Mouse (Mus musculus) limb, embryonic 11.5 days (tissue): ENCODE measurements at regions not wholly inside any gene's neighbourhood (a gene's known extent, or its start where the extent isn't known, plus 50 kb on each side); places are given as distances from the start of the nearest gene placed in this dataset.

Source experiments
- ATAC-seq: fragments of 200-750 bp; cut with Nextera tagmentation; 2 replicates; pipeline ENCODE4 v1.8.0; 2017; ENCODE audit warnings: low read depth; ENCODE audit not compliant: insufficient number of reproducible peaks, low FRiP score, low TSS enrichment
- DNase-seq: peaks from one replicate; pipeline ENCODE4 v3.0.0-alpha.2; 2015; ENCODE audit warnings: low spot score
- H3K27ac ChIP-seq: fragments of 300-500 bp; sonication (generic); replicated peaks from 2 replicates; pipeline ENCODE4 v1.5.1; 2014; ENCODE audit warnings: low read depth, mild to moderate bottlenecking, low read length
- H3K27me3 ChIP-seq: fragments of 300-500 bp; sonication (generic); 2 replicates; pipeline ENCODE4 v1.6.1; 2014; ENCODE audit warnings: mild to moderate bottlenecking, low read length, mixed read lengths; ENCODE audit not compliant: control insufficient read depth, insufficient read depth
- H3K36me3 ChIP-seq: fragments of 300-500 bp; sonication (generic); 2 replicates; pipeline ENCODE4 v1.6.1; 2014; ENCODE audit warnings: mild to moderate bottlenecking, low read length, moderate library complexity, mixed read lengths; ENCODE audit not compliant: control insufficient read depth, insufficient read depth
- H3K4me1 ChIP-seq: fragments of 300-500 bp; sonication (generic); 2 replicates; pipeline ENCODE4 v1.6.1; 2014; ENCODE audit warnings: low read length, mixed read lengths; ENCODE audit not compliant: control insufficient read depth, insufficient read depth
- H3K4me2 ChIP-seq: fragments of 300-500 bp; sonication (generic); 2 replicates; pipeline ENCODE4 v1.6.1; 2014; ENCODE audit warnings: low read depth, mild to moderate bottlenecking, moderate library complexity; ENCODE audit not compliant: severe bottlenecking
- H3K4me3 ChIP-seq: fragments of 300-500 bp; sonication (generic); 2 replicates; pipeline ENCODE4 v1.5.1; 2014; ENCODE audit warnings: low read depth, low read length
- H3K9ac ChIP-seq: fragments of 300-500 bp; sonication (generic); 2 replicates; pipeline ENCODE4 v1.6.1; 2014; ENCODE audit warnings: mild to moderate bottlenecking, low read length
- H3K9me3 ChIP-seq: fragments of 300-500 bp; sonication (generic); 2 replicates; pipeline ENCODE4 v1.6.1; 2016; ENCODE audit warnings: low read length; ENCODE audit not compliant: control insufficient read depth
- whole genome bisulfite sequencing: fragments of 180-500 bp; shearing (Covaris S2); extraction: QIAGEN DNeasy Blood & Tissue Kit; methylation state at CpG from one replicate; pipeline ENCODE4 v1.1.7; 2014; 5-methylcytosine and 5-hydroxymethylcytosine counted together

GRCm38 (mm10) chr2:123349625-123350346 lies 584.7 kb downstream of the Sqor start:
- 91% methylated on average over 10 of the region's 10 CpGs for WGBS
- Histone ChIP-seq H3K4me3 (no peak overlapping the region), H3K9ac (no peak overlapping the region), H3K36me3 (no peaks in the 10 kb centered on the region), H3K4me1 (no peaks in the 10 kb centered on the region), H3K9me3 (no peaks in the 10 kb centered on the region), H3K4me2 (no peak overlapping the region), H3K27me3 (no peaks in the 10 kb centered on the region), H3K27ac (no peak overlapping the region)
- ATAC-seq (no peak), DNase-seq (no peak)

GRCm38 (mm10) chr2:123364204-123364603 lies 599.2 kb downstream of the Sqor start:
- no peaks in the 10 kb centered on the region for H3K4me1 ChIP-seq
- no peak for ATAC-seq
- DNase-seq: no peak
- no peaks in the 10 kb centered on the region for H3K9me3 ChIP-seq
- no peak overlapping the region for H3K4me3 ChIP-seq
- H3K36me3 ChIP-seq: no peaks in the 10 kb centered on the region
- no peak overlapping the region for H3K9ac ChIP-seq
- H3K27ac ChIP-seq: no peak overlapping the region
- no peak overlapping the region for H3K4me2 ChIP-seq
- H3K27me3 ChIP-seq: no peaks in the 10 kb centered on the region

- H3K4me1 ChIP-seq: no peaks in the 10 kb centered on the region
- no peak for DNase-seq
- no peaks in the 10 kb centered on the region for H3K36me3 ChIP-seq
- H3K9me3 ChIP-seq: no peaks in the 10 kb centered on the region
- H3K27ac ChIP-seq: no peak overlapping the region
- no peak overlapping the region for H3K9ac ChIP-seq
- H3K4me3 ChIP-seq: no peak overlapping the region
- no peaks in the 10 kb centered on the region for H3K27me3 ChIP-seq
- ATAC-seq: no peak
- no peak overlapping the region for H3K4me2 ChIP-seq
- WGBS: 96% methylated on average over 2 of the region's 2 CpGs
Measured at GRCm38 (mm10) chr2:123366571-123366970, 601.5 kb downstream of the Sqor start.

GRCm38 (mm10) chr2:123385622-123386418 lies 620.8 kb downstream of the Sqor start:
- Histone ChIP-seq H3K27me3 (no peaks in the 10 kb centered on the region), H3K4me1 (no peaks in the 10 kb centered on the region), H3K4me2 (no peak overlapping the region), H3K9me3 (no peaks in the 10 kb centered on the region), H3K4me3 (no peak overlapping the region), H3K36me3 (no peaks in the 10 kb centered on the region), H3K9ac (no peak overlapping the region), H3K27ac (no peak overlapping the region)
- no peak for ATAC-seq
- WGBS: 59% methylated on average over 6 of the region's 6 CpGs
- DNase-seq: no peak

DNA sequence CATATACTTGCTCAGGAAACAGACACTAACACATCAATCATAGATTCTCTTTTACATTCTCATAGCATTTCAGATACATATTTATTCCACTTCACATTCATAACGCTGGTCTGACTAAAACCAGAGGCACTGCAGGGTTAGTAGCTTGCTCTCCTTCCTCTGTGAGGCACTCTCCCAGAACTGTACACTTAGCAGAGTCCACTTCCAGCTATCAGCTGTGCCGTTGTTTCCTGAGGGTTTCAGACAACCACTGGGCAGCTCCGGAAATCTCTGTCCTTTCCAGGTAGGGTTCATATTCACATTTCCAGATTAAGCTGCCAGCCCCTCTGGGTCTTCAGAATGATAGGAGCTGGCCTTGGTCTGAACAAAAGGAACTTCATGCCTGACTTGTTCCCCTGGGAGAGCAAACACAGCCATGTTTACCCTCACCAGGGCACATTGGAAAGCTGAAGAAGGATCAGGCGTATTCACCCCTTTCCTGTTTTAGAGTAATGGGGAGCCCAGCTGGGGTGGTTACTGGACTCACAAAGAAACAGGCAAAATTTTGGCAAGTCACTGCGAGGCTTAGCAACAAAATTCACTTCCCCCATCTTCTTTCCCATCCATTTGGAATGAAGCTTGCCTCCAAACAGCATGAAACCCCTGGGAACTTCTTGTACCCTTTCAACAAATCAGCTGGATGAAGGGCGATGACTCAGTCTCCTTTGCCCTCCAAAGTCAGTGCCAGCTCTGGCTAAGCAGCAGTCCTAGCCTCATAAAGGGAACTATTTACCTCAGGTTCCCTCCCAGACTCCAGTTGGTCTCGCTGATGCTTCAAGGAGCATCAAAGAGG lies 622.0 kb downstream of the Sqor start:
- no peaks in the 10 kb centered on the region for H3K9me3 ChIP-seq
- ATAC-seq (no peak), DNase-seq (no peak)
- H3K27me3 ChIP-seq: no peaks in the 10 kb centered on the region
- no peaks in the 10 kb centered on the region for H3K4me1 ChIP-seq
- H3K4me3 ChIP-seq: no peak overlapping the region
- no peaks in the 10 kb centered on the region for H3K36me3 ChIP-seq
- H3K4me2 ChIP-seq: no peak overlapping the region
- H3K27ac ChIP-seq: no peak overlapping the region
- no peak overlapping the region for H3K9ac ChIP-seq
- WGBS: 85% methylated on average over 7 of the region's 7 CpGs

- DNase-seq (no peak), ATAC-seq (no peak)
- Histone ChIP-seq H3K4me2 (no peak overlapping the region), H3K4me1 (no peaks in the 10 kb centered on the region), H3K4me3 (no peak overlapping the region), H3K27me3 (no peaks in the 10 kb centered on the region), H3K36me3 (no peaks in the 10 kb centered on the region), H3K9me3 (no peaks in the 10 kb centered on the region), H3K27ac (no peak overlapping the region), H3K9ac (no peak overlapping the region)
- WGBS: 87% methylated on average over 1 of the region's 1 CpGs
Measured at GRCm38 (mm10) chr2:123390981-123391380, 625.9 kb downstream of the Sqor start.

- no peak for ATAC-seq
- WGBS: 91% methylated on average over 3 of the region's 3 CpGs
- Histone ChIP-seq H3K4me2 (no peak overlapping the region), H3K27me3 (no peaks in the 10 kb centered on the region), H3K4me1 (no peaks in the 10 kb centered on the region), H3K36me3 (no peaks in the 10 kb centered on the region), H3K4me3 (no peak overlapping the region), H3K9ac (no peak overlapping the region), H3K9me3 (no peaks in the 10 kb centered on the region), H3K27ac (no peak overlapping the region)
- DNase-seq: no peak
Measured at GRCm38 (mm10) chr2:123394296-123394695, 629.3 kb downstream of the Sqor start.

- DNase-seq (no peak), ATAC-seq (no peak)
- 85% methylated on average over 1 of the region's 1 CpGs for WGBS
Measured at GRCm38 (mm10) chr2:123397551-123397950, 632.5 kb downstream of the Sqor start.

More at GRCm38 (mm10) chr2:123397551-123397950, 632.5 kb downstream of the Sqor start:
- Histone ChIP-seq H3K4me1 (no peaks in the 10 kb centered on the region), H3K9me3 (no peaks in the 10 kb centered on the region), H3K36me3 (no peaks in the 10 kb centered on the region), H3K27me3 (no peaks in the 10 kb centered on the region), H3K27ac (no peak overlapping the region), H3K4me3 (no peak overlapping the region), H3K9ac (no peak overlapping the region), H3K4me2 (no peak overlapping the region)
